Mouse (Mus musculus): ENCODE data around the gene Smtnl2. TPM values are rescaled to one million over a fixed set of nuclear protein-coding genes. Genes with fewer than 3 reads are reported as not detected.

Smtnl2 gene
- total RNA-seq, 1 experiment = 23.6 TPM

- no peak for TF ChIP-seq MAFK (IDR thresholded peaks at IDR 0.05; ENCODE audit: insufficient read depth, low read depth, low read length)
- no peak for TF ChIP-seq ZC3H11A (IDR thresholded peaks at IDR 0.05; ENCODE audit: borderline replicate concordance, low read depth, low read length)
- no peak for TF ChIP-seq HCFC1 (IDR thresholded peaks at IDR 0.05; ENCODE audit: borderline replicate concordance, insufficient read depth, low read length)
- no peak for TF ChIP-seq CHD2 (IDR thresholded peaks at IDR 0.05; ENCODE audit: low read depth, low read length)
- TF ChIP-seq ZNF384 (IDR thresholded peaks at IDR 0.05; ENCODE audit: low read depth, low read length) = no peak
Measured at GRCm38 (mm10) chr11:72453105-72453953, 41.8 kb upstream of the Smtnl2 start.

GRCm38 (mm10) chr11:72452140-72452665 lies 40.7 kb upstream of the Smtnl2 start:
- TF ChIP-seq ZC3H11A (IDR thresholded peaks at IDR 0.05; ENCODE audit: borderline replicate concordance, low read depth, low read length) (no peak), HCFC1 (IDR thresholded peaks at IDR 0.05; ENCODE audit: borderline replicate concordance, insufficient read depth, low read length) (no peak), ZNF384 (IDR thresholded peaks at IDR 0.05; ENCODE audit: low read depth, low read length) (no peak), MAFK (IDR thresholded peaks at IDR 0.05; ENCODE audit: insufficient read depth, low read depth, low read length) (no peak), CHD2 (IDR thresholded peaks at IDR 0.05; ENCODE audit: low read depth, low read length) (no peak)
- no peak overlapping the region for H3K4me3 ChIP-seq (ENCODE audit: insufficient read depth in 1 of 2, low read depth in 1 of 2, low read length in 2 of 2, poor library complexity in 1 of 2, severe bottlenecking in 1 of 2)
- in situ Hi-C loops (cut with MboI; ENCODE audit: low sequenced_read_pairs in 2 of 2, unreplicated experiment in 2 of 2) = no loop called here
- DNase-seq (ENCODE audit: low read depth, low spot score) = no peak
- peaks cover 52% of the 10 kb centered on the region for H3K36me3 ChIP-seq (ENCODE audit: control insufficient read depth, insufficient read depth, low read length, poor library complexity, severe bottlenecking)
- no peaks in the 10 kb centered on the region for H3K9me3 ChIP-seq (ENCODE audit: control insufficient read depth, insufficient read depth, low read depth, low read length)
- H3K9ac ChIP-seq (ENCODE audit: insufficient read depth, low read depth, low read length, poor library complexity, severe bottlenecking) = no peak overlapping the region
- H3K4me1 ChIP-seq (ENCODE audit: control insufficient read depth in 2 of 2, insufficient read depth in 2 of 2, low read length in 2 of 2, poor library complexity in 1 of 2) = peaks cover 2 to 22% of the 10 kb centered on the region in 2 experiments; a peak in 2 of 4 replicates
- no peak overlapping the region for H3K27ac ChIP-seq (ENCODE audit: insufficient read depth, low read depth, low read length, poor library complexity, severe bottlenecking)

More at GRCm38 (mm10) chr11:72453105-72453953, 41.8 kb upstream of the Smtnl2 start:
- Histone ChIP-seq H3K27ac (ENCODE audit: insufficient read depth, low read depth, low read length, poor library complexity, severe bottlenecking) (no peak overlapping the region), H3K36me3 (ENCODE audit: control insufficient read depth, insufficient read depth, low read length, poor library complexity, severe bottlenecking) (peaks cover 41% of the 10 kb centered on the region), H3K4me1 (ENCODE audit: control insufficient read depth in 2 of 2, insufficient read depth in 2 of 2, low read length in 2 of 2, poor library complexity in 1 of 2) (peaks cover 2 to 22% of the 10 kb centered on the region in 2 experiments; a peak in 2 of 4 replicates), H3K4me3 (ENCODE audit: insufficient read depth in 1 of 2, low read depth in 1 of 2, low read length in 2 of 2, poor library complexity in 1 of 2, severe bottlenecking in 1 of 2) (no peak overlapping the region), H3K9me3 (ENCODE audit: control insufficient read depth, insufficient read depth, low read depth, low read length) (no peaks in the 10 kb centered on the region), H3K9ac (ENCODE audit: insufficient read depth, low read depth, low read length, poor library complexity, severe bottlenecking) (no peak overlapping the region)
- no peak for DNase-seq (ENCODE audit: low read depth, low spot score)
- in situ Hi-C loops (cut with MboI; ENCODE audit: low sequenced_read_pairs in 2 of 2, unreplicated experiment in 2 of 2) = no loop called here

GRCm38 (mm10) chr11:72447475-72447874 lies 36.0 kb upstream of the Smtnl2 start:
- DNase-seq (ENCODE audit: low read depth, low spot score) = no peak
- in situ Hi-C loops (cut with MboI; ENCODE audit: low sequenced_read_pairs in 2 of 2, unreplicated experiment in 2 of 2) = loop anchor here in 1 of 2 experiments (25.0 kb wide), 1 partner anchor 235 kb away; the partner anchor contains the start of genes 4933427D14Rik, Gm43951, Med31 and Txndc17
- no peaks in the 10 kb centered on the region for H3K9me3 ChIP-seq (ENCODE audit: control insufficient read depth, insufficient read depth, low read depth, low read length)
- TF ChIP-seq ZC3H11A (IDR thresholded peaks at IDR 0.05; ENCODE audit: borderline replicate concordance, low read depth, low read length) (no peak), ZNF384 (IDR thresholded peaks at IDR 0.05; ENCODE audit: low read depth, low read length) (no peak), HCFC1 (IDR thresholded peaks at IDR 0.05; ENCODE audit: borderline replicate concordance, insufficient read depth, low read length) (no peak), CHD2 (IDR thresholded peaks at IDR 0.05; ENCODE audit: low read depth, low read length) (no peak), MAFK (IDR thresholded peaks at IDR 0.05; ENCODE audit: insufficient read depth, low read depth, low read length) (no peak)
- no peak overlapping the region for H3K27ac ChIP-seq (ENCODE audit: insufficient read depth, low read depth, low read length, poor library complexity, severe bottlenecking)
- peaks cover 0 to 18% of the 10 kb centered on the region in 2 experiments; a peak in 2 of 4 replicates for H3K4me1 ChIP-seq (ENCODE audit: control insufficient read depth in 2 of 2, insufficient read depth in 2 of 2, low read length in 2 of 2, poor library complexity in 1 of 2)
- no peak overlapping the region for H3K4me3 ChIP-seq (ENCODE audit: insufficient read depth in 1 of 2, low read depth in 1 of 2, low read length in 2 of 2, poor library complexity in 1 of 2, severe bottlenecking in 1 of 2)
- no peak overlapping the region for H3K9ac ChIP-seq (ENCODE audit: insufficient read depth, low read depth, low read length, poor library complexity, severe bottlenecking)
- H3K36me3 ChIP-seq (ENCODE audit: control insufficient read depth, insufficient read depth, low read length, poor library complexity, severe bottlenecking) = peaks cover 96% of the 10 kb centered on the region

GRCm38 (mm10) chr11:72446311-72447105 lies 35.0 kb upstream of the Smtnl2 start:
- Histone ChIP-seq H3K4me1 (ENCODE audit: control insufficient read depth in 2 of 2, insufficient read depth in 2 of 2, low read length in 2 of 2, poor library complexity in 1 of 2) (peaks cover 2 to 22% of the 10 kb centered on the region in 2 experiments; a peak in 3 of 4 replicates), H3K9me3 (ENCODE audit: control insufficient read depth, insufficient read depth, low read depth, low read length) (no peaks in the 10 kb centered on the region), H3K9ac (ENCODE audit: insufficient read depth, low read depth, low read length, poor library complexity, severe bottlenecking) (no peak overlapping the region), H3K36me3 (ENCODE audit: control insufficient read depth, insufficient read depth, low read length, poor library complexity, severe bottlenecking) (peaks cover 92% of the 10 kb centered on the region), H3K4me3 (ENCODE audit: insufficient read depth in 1 of 2, low read depth in 1 of 2, low read length in 2 of 2, poor library complexity in 1 of 2, severe bottlenecking in 1 of 2) (no peak overlapping the region), H3K27ac (ENCODE audit: insufficient read depth, low read depth, low read length, poor library complexity, severe bottlenecking) (no peak overlapping the region)
- in situ Hi-C loops (cut with MboI; ENCODE audit: low sequenced_read_pairs in 2 of 2, unreplicated experiment in 2 of 2) = loop anchor here in 1 of 2 experiments (25.0 kb wide), 1 partner anchor 234 kb away; the partner anchor contains the start of genes 4933427D14Rik, Gm43951, Med31 and Txndc17
- no peak for TF ChIP-seq ZC3H11A (IDR thresholded peaks at IDR 0.05; ENCODE audit: borderline replicate concordance, low read depth, low read length)
- TF ChIP-seq HCFC1 (IDR thresholded peaks at IDR 0.05; ENCODE audit: borderline replicate concordance, insufficient read depth, low read length) = no peak
- TF ChIP-seq ZNF384 (IDR thresholded peaks at IDR 0.05; ENCODE audit: low read depth, low read length) = no peak
- no peak for TF ChIP-seq CHD2 (IDR thresholded peaks at IDR 0.05; ENCODE audit: low read depth, low read length)
- no peak for TF ChIP-seq MAFK (IDR thresholded peaks at IDR 0.05; ENCODE audit: insufficient read depth, low read depth, low read length)
- peak; percentile 75 for DNase-seq (ENCODE audit: low read depth, low spot score)

Measured in ES-E14 (cell line).